Mouse (Mus musculus) left cerebral cortex, adult 8-10 months (tissue): ENCODE measurements around the gene Senp6. TPM values are rescaled to one million over a fixed set of nuclear protein-coding genes. Genes with fewer than 3 reads are reported as not detected.

Experiments
- DNase-seq, 2 experiments: peaks; one replicate each; pipeline ENCODE4 v3.0.0; 2022; ENCODE audit warnings: low spot score in 2 of 2
- total RNA-seq, 4 experiments: library from RNA; stranded (reverse); gene quantifications; 2 replicates each; pipeline ENCODE4 v1.2.4; 2022

The Senp6 gene
- total RNA-seq, 4 experiments from 2014 or later: 86.9 to 110 (median 93.7) TPM

- no peak for DNase-seq
Measured at GRCm38 (mm10) chr9:80171241-80171640, 104.5 kb downstream of the Senp6 start.

GRCm38 (mm10) chr9:80172396-80173222 is 105.9 kb downstream of the Senp6 start:
- DNase-seq: no peak

- no peak for DNase-seq
Measured at GRCm38 (mm10) chr9:80173629-80174028, 106.9 kb downstream of the Senp6 start.

- no peak for DNase-seq
Measured at GRCm38 (mm10) chr9:80176696-80177478, 110.2 kb downstream of the Senp6 start.

GRCm38 (mm10) chr9:80178670-80179069 is 112.0 kb downstream of the Senp6 start:
- no peak for DNase-seq

- DNase-seq: no peak
Measured at GRCm38 (mm10) chr9:80179688-80180087, 113.0 kb downstream of the Senp6 start.

GRCm38 (mm10) chr9:80180771-80181170 is 114.1 kb downstream of the Senp6 start:
- no peak for DNase-seq

GRCm38 (mm10) chr9:80181692-80182091 is 115.0 kb downstream of the Senp6 start:
- no peak for DNase-seq

GRCm38 (mm10) chr9:80184138-80184537 is 117.4 kb downstream of the Senp6 start:
- no peak for DNase-seq

- DNase-seq: no peak
Measured at GRCm38 (mm10) chr9:80185737-80186136, 119.0 kb downstream of the Senp6 start.

GRCm38 (mm10) chr9:80186693-80187092 is 120.0 kb downstream of the Senp6 start:
- no peak for DNase-seq

- DNase-seq: no peak
Measured at GRCm38 (mm10) chr9:80188324-80188893, 121.7 kb downstream of the Senp6 start.

- DNase-seq: no peak
Measured at GRCm38 (mm10) chr9:80191240-80191639, 124.5 kb downstream of the Senp6 start.

GRCm38 (mm10) chr9:80192324-80192723 is 125.6 kb downstream of the Senp6 start:
- DNase-seq: no peak

- no peak for DNase-seq
Measured at GRCm38 (mm10) chr9:80194446-80194845, 127.7 kb downstream of the Senp6 start.

Other genes starting within 250 kb of the Senp6 start
- 10 to 100 TPM; 16.2 to 21.0 (median 19.0) TPM for gene Filip1, start 54.1 kb upstream of the Senp6 start, total RNA-seq
- gene Myo6, start 98.1 kb downstream of the Senp6 start, total RNA-seq: 10 to 100 TPM; 72.1 to 82.8 (median 74.8) TPM